Mouse (Mus musculus) gastrocnemius, adult 2 months (tissue): ENCODE results near the gene G0s2. TPM values are rescaled to one million over a fixed set of nuclear protein-coding genes. Genes with fewer than 3 reads are reported as not detected.
A peak's percentile ranks its signal among the peaks of the same experiment; 100 is the strongest.

Experiments
- DNase-seq: peaks from one replicate; pipeline ENCODE4 v3.0.0; 2022
- H3K27ac ChIP-seq: fragments of 200-600 bp; 2 replicates; pipeline ENCODE4 v1.8.1; 2022; ENCODE audit warnings: mild to moderate bottlenecking
- H3K4me3 ChIP-seq: fragments of 200-600 bp; 2 replicates; pipeline ENCODE4 v1.8.1; 2022; ENCODE audit warnings: mild to moderate bottlenecking, moderate library complexity
- CTCF ChIP-seq: fragments of 200-600 bp; IDR thresholded peaks from 2 replicates; pipeline ENCODE4 v1.8.1; 2022; ENCODE audit warnings: antibody characterized with exemption, mild to moderate bottlenecking, moderate library complexity
- intact Hi-C: fragments of 180-260 bp; cut with DNase I; formaldehyde crosslinking; loops from one replicate; pipeline ENCODE4 v1.15.1; 2025
- long read RNA-seq, 2 experiments: library from polyadenylated mRNA; stranded (forward); transcript quantifications; one replicate each; pipeline ENCODE4 v2.0.0; 2021
- total RNA-seq, 2 experiments: library from RNA; stranded (reverse); gene quantifications; 2 replicates each; pipeline ENCODE4 v1.2.3; 2021

G0s2 gene
- total RNA-seq, result 10 to 100 TPM; 18.7 to 29.3 TPM
- long read RNA-seq, experiment 1, transcript G0s2-201 (2 exons, 871 nt), result major isoform, 22 of 23 reads
- long read RNA-seq, experiment 1, partial matches to known transcripts, result 1 of 23 reads
- long read RNA-seq, experiment 1, other reads (novel, unspliced or antisense), result 0 of 23 reads
- long read RNA-seq, experiment 2, transcript G0s2-201 (2 exons, 871 nt), result major isoform, 50 of 51 reads
- long read RNA-seq, experiment 2, partial matches to known transcripts, result 0 of 51 reads
- long read RNA-seq, experiment 2, other reads (novel, unspliced or antisense), result 1 of 51 reads

DNA sequence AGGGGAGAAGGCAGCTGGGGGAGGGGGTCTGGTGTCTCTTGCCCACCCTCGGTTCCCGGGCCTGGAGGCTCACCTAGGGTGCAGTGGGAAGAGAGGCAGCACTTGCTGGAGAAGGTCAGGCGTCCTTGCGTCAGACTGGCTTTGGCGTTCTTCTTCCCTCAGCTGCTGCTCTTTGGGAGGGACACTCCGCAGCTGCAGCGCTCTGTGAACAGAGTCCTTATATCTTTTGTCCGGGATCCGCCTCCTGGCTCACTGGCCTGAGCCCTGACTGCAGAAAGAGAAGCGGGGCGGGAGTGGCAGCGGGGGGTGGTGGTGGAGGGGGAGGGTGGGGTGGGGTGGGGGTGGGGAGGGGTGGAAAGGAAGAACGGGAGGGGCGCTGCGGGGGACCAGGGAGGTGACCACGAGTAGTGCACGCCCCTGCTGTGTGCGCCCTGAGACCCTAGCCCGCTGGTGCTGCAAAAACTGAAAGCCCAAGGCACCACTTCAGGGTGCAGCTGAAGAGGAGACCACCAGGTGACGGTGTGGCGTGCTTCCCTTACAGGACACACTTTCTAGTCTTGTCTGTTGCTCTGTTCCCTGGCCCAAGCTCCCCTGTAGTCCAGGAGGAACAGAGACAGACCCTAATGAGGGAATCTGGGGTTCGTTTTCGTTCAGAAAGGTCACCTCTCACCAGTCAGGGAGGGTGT, at the start of gene G0s2:
TSS of gene G0s2 (minus strand) at position 302 of the 686 bp plus-strand sequence.
- intact Hi-C loops, result loop anchor here (1.0 kb wide), 1 partner anchor 43 kb away; no protein-coding TSS in a partner anchor
- H3K4me3 ChIP-seq, result peak within 1 kb of the TSS; percentile 84
- peak within 1 kb of the TSS; percentile 97 for H3K27ac ChIP-seq
- peak; percentile 91 for DNase-seq
- TF ChIP-seq CTCF, result peak; percentile 54

DNA sequence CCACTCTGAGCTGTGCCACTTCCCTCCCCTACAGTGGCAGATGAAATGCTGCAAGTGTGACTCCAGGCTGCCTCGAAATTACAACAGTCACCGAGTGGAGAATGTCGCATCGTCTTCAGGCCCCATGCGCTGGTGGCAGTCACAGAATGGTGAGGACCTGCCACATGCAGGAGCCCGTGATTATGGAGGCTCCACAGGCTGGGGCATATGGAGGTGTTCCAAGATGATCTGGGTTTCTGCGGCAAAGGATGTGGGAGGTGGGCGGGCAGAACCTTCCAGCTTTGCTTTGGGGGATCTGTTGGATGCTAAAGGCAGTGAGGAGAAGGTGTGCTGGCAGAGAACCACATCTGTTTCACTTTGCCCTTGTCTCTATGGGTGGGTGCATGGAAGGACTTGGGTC, 47.4 kb upstream of the G0s2 start:
- Histone ChIP-seq H3K27ac (no peak overlapping the region), H3K4me3 (no peak overlapping the region)
- no peak for TF ChIP-seq CTCF
- peak; percentile 14 for DNase-seq
- intact Hi-C loops, result no loop called here

DNA sequence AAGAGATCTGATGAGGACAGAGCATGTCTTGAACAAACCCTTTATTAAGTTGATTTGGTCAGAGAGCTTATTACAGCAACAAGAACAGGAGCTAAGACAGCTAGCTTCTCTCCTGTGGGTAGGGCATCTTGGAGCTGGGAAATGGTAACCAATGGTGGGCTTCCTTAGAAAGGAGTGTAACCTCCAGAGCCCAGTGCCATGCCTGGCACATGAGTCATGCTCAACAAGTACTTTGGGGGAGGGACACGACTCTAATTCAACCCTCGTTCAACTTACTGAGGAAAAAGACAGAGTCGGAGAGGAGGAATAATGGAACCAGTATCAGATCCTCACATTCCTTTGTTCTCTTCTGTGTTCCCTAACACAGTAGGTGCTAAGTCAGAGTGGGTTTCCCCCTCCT, 46.7 kb upstream of the G0s2 start:
- Histone ChIP-seq H3K27ac (no peak overlapping the region), H3K4me3 (no peak overlapping the region)
- intact Hi-C loops, result no loop called here
- peak; percentile 3 for DNase-seq
- TF ChIP-seq CTCF, result no peak

DNA sequence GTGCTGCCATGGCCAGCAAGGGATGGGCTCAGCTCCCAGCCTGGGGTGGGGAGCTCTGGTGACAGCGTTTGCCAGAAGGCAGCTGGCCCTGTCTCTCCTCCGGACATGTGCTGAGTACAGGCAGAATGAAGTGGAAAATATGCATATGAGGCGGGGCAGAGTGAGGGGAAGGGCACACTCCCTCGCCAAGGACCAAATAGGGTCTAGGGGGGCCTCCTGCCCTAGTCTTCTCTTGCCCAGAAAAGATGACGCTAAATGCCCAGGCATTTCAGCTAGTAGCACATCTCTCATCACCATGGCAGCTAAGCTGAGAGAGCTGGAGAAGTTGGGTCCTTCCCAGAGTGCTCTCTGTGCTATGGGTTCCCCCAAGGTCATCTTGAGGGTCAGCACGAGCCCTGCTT, 44.1 kb upstream of the G0s2 start:
- peak overlapping the region; percentile 95 for H3K27ac ChIP-seq
- intact Hi-C loops, result no loop called here
- DNase-seq, result peak; percentile 94

DNA sequence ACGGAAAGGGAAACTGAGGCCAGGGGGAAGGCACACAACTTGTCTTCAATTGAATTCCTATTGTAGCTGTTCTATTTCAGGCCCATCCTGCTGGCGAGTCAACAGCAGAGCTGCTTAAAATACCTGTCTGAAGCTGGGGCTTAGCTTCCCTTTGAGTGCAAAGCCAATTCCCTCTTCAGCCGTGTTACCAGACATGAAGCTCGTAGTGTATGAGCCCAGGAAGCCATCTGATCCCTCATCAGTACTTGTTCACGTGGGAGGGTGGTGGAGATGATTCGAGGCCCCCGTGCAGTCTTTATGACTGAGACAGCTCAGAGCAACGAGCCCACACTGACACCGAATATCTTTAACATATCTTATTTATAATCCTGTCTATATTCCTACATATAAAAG, 43.3 kb upstream of the G0s2 start:
- TF ChIP-seq CTCF, result no peak
- intact Hi-C loops, result loop anchor here (1.0 kb wide), 1 partner anchor 43 kb away; the partner anchor contains the start of gene G0s2
- Histone ChIP-seq H3K4me3 (no peak overlapping the region), H3K27ac (peak overlapping the region; percentile 95)
- DNase-seq, result peak; percentile 71

More for the DNA sequence above, 44.1 kb upstream of the G0s2 start:
- no peak overlapping the region for H3K4me3 ChIP-seq
- no peak for TF ChIP-seq CTCF

DNA sequence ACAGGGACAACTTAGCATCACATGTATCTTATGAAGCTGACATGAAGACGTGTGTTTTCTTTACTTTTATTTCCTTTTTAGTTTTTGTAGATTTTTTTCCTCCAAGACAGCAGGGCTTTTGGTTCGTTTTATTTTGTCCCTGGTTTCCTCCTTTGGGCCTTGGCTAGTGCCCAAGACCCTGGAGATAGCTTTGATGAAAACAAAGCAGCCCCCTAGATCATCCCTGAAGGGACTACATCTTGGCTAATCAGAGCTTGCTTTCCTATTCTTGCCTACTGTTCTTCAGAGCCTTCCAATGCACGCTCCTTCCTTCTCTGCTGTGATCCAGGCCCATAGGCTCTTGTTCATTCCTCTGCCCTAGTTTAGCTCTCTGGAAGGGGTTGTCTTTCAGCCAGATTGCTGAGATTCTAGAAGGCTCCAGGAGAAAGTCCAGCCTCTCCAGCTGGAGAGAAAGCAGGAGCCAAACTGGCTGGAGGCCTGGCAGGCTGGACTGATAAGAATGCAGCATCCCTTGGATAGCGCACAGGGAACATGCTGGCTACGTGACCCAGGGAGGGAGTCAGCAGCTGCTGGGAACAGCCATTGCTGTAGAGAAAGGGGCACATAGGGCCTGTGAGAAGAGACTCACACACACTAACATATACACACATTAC, 42.8 kb upstream of the G0s2 start:
- DNase-seq, result peak; percentile 94
- Histone ChIP-seq H3K4me3 (no peak overlapping the region), H3K27ac (peak overlapping the region; percentile 95)
- no peak for TF ChIP-seq CTCF
- intact Hi-C loops, result loop anchor here (1.0 kb wide), 1 partner anchor 43 kb away; the partner anchor contains the start of gene G0s2

DNA sequence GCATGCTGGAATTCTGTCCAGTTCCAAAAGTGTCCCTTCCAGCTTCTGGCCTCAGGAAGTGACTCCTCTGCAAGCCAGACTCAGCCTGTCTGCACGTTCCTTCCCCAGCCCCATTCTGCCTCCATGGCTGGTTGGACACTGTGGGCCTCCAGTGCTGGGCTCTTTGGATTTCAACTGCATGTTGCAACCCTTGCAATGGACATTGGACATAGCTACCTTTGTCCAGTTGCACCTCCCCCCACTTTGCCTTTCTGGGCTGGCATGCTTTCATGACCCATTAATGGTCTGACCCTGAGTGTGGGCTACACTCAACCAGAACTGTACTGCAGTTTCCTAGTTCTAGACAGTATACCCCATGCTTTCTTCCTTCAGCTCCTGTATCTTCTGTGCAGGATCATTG, 38.6 kb upstream of the G0s2 start:
- no peak overlapping the region for H3K27ac ChIP-seq
- H3K4me3 ChIP-seq, result no peak overlapping the region
- intact Hi-C loops, result no loop called here
- no peak for DNase-seq
- TF ChIP-seq CTCF, result no peak

DNA sequence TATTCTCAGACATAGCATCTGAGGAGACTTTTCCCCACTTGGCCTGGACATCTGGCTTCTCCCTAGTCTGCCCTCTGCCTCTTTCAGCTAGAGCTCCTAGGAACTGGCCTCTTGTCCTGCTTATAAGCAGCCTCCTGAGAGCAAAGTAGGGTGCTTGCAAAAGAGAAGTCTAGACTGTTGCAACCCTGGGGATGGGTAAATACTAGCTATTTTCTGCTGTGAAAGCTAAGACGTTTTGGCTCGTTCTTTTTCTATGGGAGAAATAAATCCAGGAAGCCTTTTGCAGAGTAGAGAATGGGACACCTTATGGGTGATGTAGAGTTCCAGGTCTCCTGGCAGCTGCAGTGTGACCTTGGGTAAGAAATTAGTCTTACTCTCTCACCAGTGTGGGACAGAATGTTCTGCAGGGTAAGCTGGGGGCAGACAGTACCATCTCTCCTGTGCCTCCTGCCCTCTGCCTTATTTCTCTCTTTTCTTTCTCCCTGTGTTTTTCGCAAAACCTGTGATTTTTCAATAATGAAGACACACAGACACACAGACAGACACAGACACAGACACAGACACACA, 37.6 kb upstream of the G0s2 start:
- no peak for DNase-seq
- no peak for TF ChIP-seq CTCF
- Histone ChIP-seq H3K4me3 (no peak overlapping the region), H3K27ac (no peak overlapping the region)
- intact Hi-C loops, result no loop called here

DNA sequence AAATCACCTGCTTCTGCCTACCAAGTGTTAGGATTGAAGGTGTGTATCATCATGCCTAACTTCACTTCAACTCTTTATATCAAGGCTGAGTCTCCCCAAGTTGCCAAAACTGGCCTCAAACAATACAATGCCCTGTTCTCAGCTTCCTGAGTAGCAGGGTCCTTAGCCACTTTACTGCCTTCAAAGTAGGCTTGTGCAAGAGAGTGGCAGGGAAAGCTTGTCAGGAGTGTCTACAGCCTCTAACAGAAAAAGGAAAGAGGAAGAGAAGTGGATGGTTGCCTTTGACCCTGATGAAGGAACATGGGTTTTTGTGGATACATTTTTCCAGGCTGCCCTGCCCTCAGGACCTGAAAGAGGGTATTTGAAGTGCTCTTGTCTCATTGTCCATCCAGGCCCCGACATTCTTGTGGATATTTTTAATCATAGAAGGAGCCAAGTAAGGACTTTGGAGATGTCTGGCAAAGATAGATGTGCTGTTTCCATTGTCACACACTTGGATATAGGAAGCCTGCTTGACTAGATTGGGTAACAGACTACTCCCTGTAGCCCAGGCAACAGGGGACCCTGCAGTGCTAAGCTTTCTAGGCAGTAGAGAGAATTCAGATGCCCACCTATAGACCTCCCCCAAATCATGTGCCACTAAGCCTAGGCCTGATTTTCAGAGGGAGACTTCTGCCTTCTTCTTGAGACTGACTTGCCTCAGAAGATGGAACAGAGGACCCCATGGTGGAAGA, 36.9 kb upstream of the G0s2 start:
- intact Hi-C loops, result no loop called here
- Histone ChIP-seq H3K4me3 (no peak overlapping the region), H3K27ac (no peak overlapping the region)
- DNase-seq, result no peak
- no peak for TF ChIP-seq CTCF

DNA sequence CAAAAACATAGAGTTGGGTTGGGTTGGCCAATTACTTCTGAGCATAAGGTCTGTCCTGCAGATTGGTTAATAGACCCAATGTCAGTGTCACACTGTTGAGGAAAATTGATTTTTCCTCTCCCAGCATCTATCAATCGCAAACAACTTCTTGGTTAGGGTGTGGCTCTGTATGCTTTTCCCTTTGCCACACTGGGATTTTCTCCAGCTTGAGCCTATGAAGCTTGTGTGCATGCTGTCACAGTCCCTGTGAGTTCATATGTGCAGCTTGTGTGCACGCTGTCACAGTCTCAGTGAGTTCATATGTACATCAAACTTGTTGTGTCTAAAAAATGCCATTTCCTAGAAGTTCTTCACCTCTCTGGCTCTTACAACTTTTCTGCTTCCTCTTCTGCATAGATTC, 33.8 kb upstream of the G0s2 start:
- no peak overlapping the region for H3K4me3 ChIP-seq
- intact Hi-C loops, result no loop called here
- DNase-seq, result no peak
- no peak for TF ChIP-seq CTCF
- no peak overlapping the region for H3K27ac ChIP-seq

DNA sequence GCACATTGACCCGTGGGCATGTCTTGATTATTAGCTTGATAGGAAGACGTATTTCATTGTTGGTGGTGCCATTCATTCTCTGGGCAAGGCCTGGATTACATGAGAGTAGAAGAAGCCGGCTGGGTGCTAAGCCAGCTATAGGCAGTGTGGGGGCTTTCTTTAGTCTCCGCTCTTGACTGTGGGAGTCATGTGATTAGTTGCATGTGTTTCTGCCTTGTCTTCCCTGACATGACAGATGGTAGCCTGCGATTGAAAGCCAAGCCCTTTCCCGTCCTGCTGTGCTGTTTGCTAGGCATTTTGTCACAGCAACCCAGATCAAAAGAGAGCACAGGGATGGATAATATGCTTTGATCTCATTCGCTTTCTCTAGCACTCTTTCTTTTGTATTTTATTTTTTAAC, 32.4 kb upstream of the G0s2 start:
- intact Hi-C loops, result loop anchor here (2.0 kb wide), 1 partner anchor 23 kb away; no protein-coding TSS in a partner anchor
- DNase-seq, result no peak
- no peak for TF ChIP-seq CTCF
- no peak overlapping the region for H3K27ac ChIP-seq
- H3K4me3 ChIP-seq, result no peak overlapping the region

DNA sequence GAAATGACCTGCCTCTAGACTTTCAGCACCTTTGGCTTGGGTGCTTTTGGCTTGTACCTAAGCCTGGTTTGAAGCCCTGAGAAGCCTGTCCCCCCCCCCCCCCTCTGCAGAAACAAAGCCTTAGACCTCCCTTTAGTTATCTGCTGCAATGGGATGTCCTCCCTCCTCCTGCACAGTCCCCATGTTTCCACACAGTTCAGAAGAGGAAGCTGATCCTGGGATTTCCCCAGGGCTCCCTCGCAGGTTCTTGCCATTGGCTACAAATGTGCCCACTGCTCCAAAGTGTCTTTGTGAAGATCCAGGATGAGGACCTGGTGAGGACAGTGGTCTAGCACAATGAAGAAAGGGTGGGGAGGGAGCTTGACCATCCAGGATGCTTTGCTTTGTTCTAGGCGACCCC, 30.1 kb upstream of the G0s2 start:
- no peak overlapping the region for H3K27ac ChIP-seq
- intact Hi-C loops, result no loop called here

More for the DNA sequence above, 30.1 kb upstream of the G0s2 start:
- no peak for TF ChIP-seq CTCF
- H3K4me3 ChIP-seq, result no peak overlapping the region
- no peak for DNase-seq
